Mouse (Mus musculus): Measurements from ENCODE around the gene Fam227b. TPM values are rescaled to one million over a fixed set of nuclear protein-coding genes. Genes with fewer than 3 reads are reported as not detected.
A peak's percentile ranks its signal among the peaks of the same experiment; 100 is the strongest.

The Fam227b gene
- polyA plus RNA-seq, 2 experiments = not detected

DNA sequence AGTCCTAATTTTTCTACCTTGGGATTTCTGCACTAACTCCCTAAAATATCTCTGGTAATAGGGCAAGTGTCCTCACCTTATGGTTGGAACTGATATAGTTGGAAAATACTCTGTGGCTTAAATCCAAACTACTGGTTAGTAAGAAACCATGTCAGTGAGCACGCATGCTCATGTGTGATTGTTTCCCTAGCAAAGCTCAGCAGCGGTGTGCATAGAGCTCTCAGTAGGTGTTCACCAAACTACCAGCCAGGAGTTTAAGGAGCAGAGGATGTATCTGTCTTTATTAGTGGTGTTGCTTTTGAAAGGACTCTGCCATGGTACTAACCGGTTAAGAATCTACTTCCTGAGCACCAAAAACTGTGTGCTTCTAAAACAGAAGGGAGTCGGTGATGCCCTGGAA, 115.7 kb downstream of the Fam227b start:
- DNase-seq (ENCODE audit: low spot score) (no peak), ATAC-seq (ENCODE audit: low FRiP score, low read depth) (no peak)
- H3K4me2 ChIP-seq (replicated peaks; ENCODE audit: low read depth, low read length, severe bottlenecking) = peak overlapping the region; percentile 35
- H3K36me3 ChIP-seq (ENCODE audit: control insufficient read depth, insufficient read depth, low read length) = no peaks in the 10 kb centered on the region
- H3K4me1 ChIP-seq (ENCODE audit: control insufficient read depth, insufficient read depth, low read length) = 0 out of 2 replicates have a peak, but pooled peaks cover 3% of the 10 kb centered on the region
- no peak overlapping the region for H3K27ac ChIP-seq (replicated peaks; ENCODE audit: low read depth, low read length)
- TF ChIP-seq POLR2A (IDR thresholded peaks at IDR 0.05; ENCODE audit: borderline replicate concordance, extremely low read depth, insufficient read depth, insufficient read length) = no peak
- H3K9me3 ChIP-seq (ENCODE audit: control insufficient read depth, low read length) = no peaks in the 10 kb centered on the region
- peak overlapping the region; percentile 29 for H3K4me3 ChIP-seq (replicated peaks; ENCODE audit: low read length)
- 0 out of 2 replicates have a peak overlapping the region, but pooled peaks have one; percentile 26 for H3K9ac ChIP-seq (ENCODE audit: low read depth, low read length, severe bottlenecking)
- 77% methylated on average over 4 of the region's 4 CpGs for WGBS
- H3K27me3 ChIP-seq (ENCODE audit: control insufficient read depth, insufficient read depth, low read length) = no peaks in the 10 kb centered on the region

DNA sequence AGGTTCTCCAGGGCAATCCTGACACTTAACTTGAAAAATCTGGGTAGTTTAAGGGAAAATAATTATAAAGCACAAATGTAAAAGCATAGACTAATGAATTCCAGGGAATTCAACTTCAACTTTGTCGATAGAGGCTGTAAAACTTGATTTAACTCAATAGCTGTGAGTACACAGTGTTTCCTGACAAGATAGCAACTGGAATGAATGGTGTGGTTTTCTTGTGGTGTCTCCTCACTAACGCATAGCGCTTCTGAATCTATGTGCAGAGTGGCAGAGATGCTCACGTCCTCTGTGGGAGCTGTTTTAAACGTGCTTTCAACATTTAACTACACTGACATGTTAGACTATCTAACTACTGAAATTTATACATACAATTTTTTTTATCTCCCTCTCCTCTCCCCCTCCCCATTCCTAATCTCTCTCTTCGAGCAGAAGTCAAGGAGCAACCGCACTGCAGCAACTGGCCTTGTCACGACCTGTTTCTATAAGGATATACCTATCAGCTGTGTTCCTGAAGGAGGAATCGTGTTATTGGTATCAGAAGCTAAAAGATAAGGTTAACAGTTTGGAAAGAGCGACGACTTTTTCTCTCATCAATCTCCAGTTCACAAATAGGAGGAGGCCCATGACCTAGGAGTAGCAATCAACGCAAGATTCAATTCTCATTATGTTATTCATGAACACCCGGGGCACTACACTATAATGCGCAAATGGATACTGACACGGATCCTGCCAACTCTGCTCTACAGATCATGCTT, 116.6 kb downstream of the Fam227b start:
- Histone ChIP-seq H3K27ac (replicated peaks; ENCODE audit: low read depth, low read length) (peak overlapping the region; percentile 23), H3K9me3 (ENCODE audit: control insufficient read depth, low read length) (no peaks in the 10 kb centered on the region), H3K4me3 (replicated peaks; ENCODE audit: low read length) (peak overlapping the region; percentile 29), H3K36me3 (ENCODE audit: control insufficient read depth, insufficient read depth, low read length) (no peaks in the 10 kb centered on the region), H3K4me2 (replicated peaks; ENCODE audit: low read depth, low read length, severe bottlenecking) (peak overlapping the region; percentile 35), H3K4me1 (ENCODE audit: control insufficient read depth, insufficient read depth, low read length) (0 out of 2 replicates have a peak, but pooled peaks cover 3% of the 10 kb centered on the region), H3K9ac (ENCODE audit: low read depth, low read length, severe bottlenecking) (peak overlapping the region; percentile 28; the same call in 1 of the 2 replicates), H3K27me3 (ENCODE audit: control insufficient read depth, insufficient read depth, low read length) (no peaks in the 10 kb centered on the region)
- WGBS = 78% methylated on average over 15 of the region's 15 CpGs
- no peak for DNase-seq (ENCODE audit: low spot score)
- ATAC-seq (ENCODE audit: low FRiP score, low read depth) = no peak
- no peak for TF ChIP-seq POLR2A (IDR thresholded peaks at IDR 0.05; ENCODE audit: borderline replicate concordance, extremely low read depth, insufficient read depth, insufficient read length)

GRCm38 (mm10) chr2:126034379-126035005, 117.3 kb downstream of the Fam227b start, which contains the start of gene Fgf7:
Gene Fgf7 (plus strand): TSS chr2:126034658.
- no peak for TF ChIP-seq POLR2A (IDR thresholded peaks at IDR 0.05; ENCODE audit: borderline replicate concordance, extremely low read depth, insufficient read depth, insufficient read length)
- Histone ChIP-seq H3K9me3 (ENCODE audit: control insufficient read depth, low read length) (no peaks in the 10 kb centered on the region), H3K4me3 (replicated peaks; ENCODE audit: low read length) (peak within 1 kb of the TSS; percentile 29), H3K27ac (replicated peaks; ENCODE audit: low read depth, low read length) (peak within 1 kb of the TSS; percentile 23), H3K36me3 (ENCODE audit: control insufficient read depth, insufficient read depth, low read length) (no peaks in the 10 kb centered on the region), H3K27me3 (ENCODE audit: control insufficient read depth, insufficient read depth, low read length) (no peaks in the 10 kb centered on the region), H3K9ac (ENCODE audit: low read depth, low read length, severe bottlenecking) (peak within 1 kb of the TSS; percentile 28; the same call in 1 of the 2 replicates), H3K4me1 (ENCODE audit: control insufficient read depth, insufficient read depth, low read length) (0 out of 2 replicates have a peak, but pooled peaks cover 3% of the 10 kb centered on the region), H3K4me2 (replicated peaks; ENCODE audit: low read depth, low read length, severe bottlenecking) (peak within 1 kb of the TSS; percentile 35)
- 13% methylated on average over 15 of the region's 15 CpGs for WGBS
- ATAC-seq (ENCODE audit: low FRiP score, low read depth) = peak; percentile 84
- peak; percentile 81 for DNase-seq (ENCODE audit: low spot score)

DNA sequence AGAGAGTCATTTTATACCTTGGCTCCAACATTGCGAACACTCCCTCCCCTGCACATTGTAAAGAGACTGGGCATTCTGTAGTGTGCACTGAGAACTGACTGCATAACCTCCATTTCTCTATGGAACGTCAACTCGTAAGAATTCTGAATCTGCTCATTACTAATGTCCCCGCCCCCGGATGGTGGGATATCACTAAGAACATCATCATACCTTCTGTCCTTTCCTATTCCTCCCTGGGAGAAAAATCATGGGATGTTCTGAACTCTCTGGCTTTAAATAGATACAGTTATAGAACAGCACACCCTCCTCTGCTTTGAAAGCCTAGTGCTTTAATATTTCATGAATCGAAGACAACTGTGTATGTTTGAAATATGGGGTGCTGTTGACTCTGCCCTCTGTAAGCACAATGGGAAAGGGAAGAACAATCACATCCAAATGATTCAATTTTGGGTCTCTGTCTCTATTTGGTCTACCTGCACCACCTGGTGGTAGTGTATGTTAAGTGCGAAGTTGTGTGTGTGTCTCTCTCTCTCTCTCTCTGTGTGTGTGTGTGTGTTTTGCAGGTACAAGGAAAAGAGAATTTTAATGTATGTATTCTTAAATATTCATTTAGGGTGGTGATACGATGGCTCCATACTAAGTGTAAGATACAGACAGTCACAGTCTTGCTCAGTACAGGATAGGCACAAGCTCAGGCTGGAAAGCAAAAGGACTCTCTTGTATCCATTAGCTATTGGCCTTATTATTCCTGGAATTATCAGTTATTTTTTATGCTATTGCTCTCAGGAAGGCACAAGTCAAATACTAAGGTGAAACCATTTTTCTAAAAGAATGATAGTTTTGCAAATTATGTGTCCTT, 118.5 kb downstream of the Fam227b start:
- Histone ChIP-seq H3K9ac (ENCODE audit: low read depth, low read length, severe bottlenecking) (no peak overlapping the region), H3K27ac (replicated peaks; ENCODE audit: low read depth, low read length) (no peak overlapping the region), H3K36me3 (ENCODE audit: control insufficient read depth, insufficient read depth, low read length) (no peaks in the 10 kb centered on the region), H3K9me3 (ENCODE audit: control insufficient read depth, low read length) (no peaks in the 10 kb centered on the region), H3K4me1 (ENCODE audit: control insufficient read depth, insufficient read depth, low read length) (0 out of 2 replicates have a peak, but pooled peaks cover 3% of the 10 kb centered on the region), H3K27me3 (ENCODE audit: control insufficient read depth, insufficient read depth, low read length) (no peaks in the 10 kb centered on the region), H3K4me2 (replicated peaks; ENCODE audit: low read depth, low read length, severe bottlenecking) (no peak overlapping the region), H3K4me3 (replicated peaks; ENCODE audit: low read length) (no peak overlapping the region)
- WGBS = 71% methylated on average over 8 of the region's 8 CpGs
- ATAC-seq (ENCODE audit: low FRiP score, low read depth) (no peak), DNase-seq (ENCODE audit: low spot score) (peak; percentile 32)
- TF ChIP-seq POLR2A (IDR thresholded peaks at IDR 0.05; ENCODE audit: borderline replicate concordance, extremely low read depth, insufficient read depth, insufficient read length) = no peak

Measured in limb, embryonic 14.5 days (tissue).